Mouse (Mus musculus) Muller cell, postnatal 12 days (primary cell): ENCODE results near the gene Acta1.

Experiments used
- DNase-seq: peaks from one replicate; pipeline ENCODE4 v3.0.0-alpha.2; 2015; ENCODE audit errors: inconsistent ontology term

Gene Acta1

GRCm38 (mm10) chr8:123894502-123895097 lies at the start of gene Acta1:
Acta1 (minus strand) TSS chr8:123894751.
- DNase-seq, result no peak

- DNase-seq, result no peak
Observed at GRCm38 (mm10) chr8:123929026-123929425, 34.5 kb upstream of the Acta1 start.

GRCm38 (mm10) chr8:123925671-123926070 lies 31.1 kb upstream of the Acta1 start:
- no peak for DNase-seq

- DNase-seq, result peak; percentile 79
Observed at GRCm38 (mm10) chr8:123924719-123925118, 30.2 kb upstream of the Acta1 start.

- no peak for DNase-seq
Observed at GRCm38 (mm10) chr8:123914635-123915034, 20.1 kb upstream of the Acta1 start.

- DNase-seq, result no peak
Observed at GRCm38 (mm10) chr8:123912265-123912664, 17.7 kb upstream of the Acta1 start.

GRCm38 (mm10) chr8:123907604-123908003 lies 13.1 kb upstream of the Acta1 start:
- no peak for DNase-seq

GRCm38 (mm10) chr8:123902653-123903052 lies 8.1 kb upstream of the Acta1 start:
- DNase-seq, result no peak

GRCm38 (mm10) chr8:123899366-123899765 lies 4.8 kb upstream of the Acta1 start:
- no peak for DNase-seq

- no peak for DNase-seq
Observed at GRCm38 (mm10) chr8:123898576-123898975, 4.0 kb upstream of the Acta1 start.

GRCm38 (mm10) chr8:123896774-123897173 lies 2.2 kb upstream of the Acta1 start:
- no peak for DNase-seq

GRCm38 (mm10) chr8:123896366-123896761 lies 1.8 kb upstream of the Acta1 start:
- DNase-seq, result no peak

GRCm38 (mm10) chr8:123895680-123896365 lies 1.3 kb upstream of the Acta1 start:
- no peak for DNase-seq

GRCm38 (mm10) chr8:123895230-123895629 lies 679 bp upstream of the Acta1 start:
- DNase-seq, result no peak

- no peak for DNase-seq
Observed at GRCm38 (mm10) chr8:123893413-123893812, 1.1 kb downstream of the Acta1 start.

GRCm38 (mm10) chr8:123892586-123893155 lies 1.9 kb downstream of the Acta1 start:
- no peak for DNase-seq

- DNase-seq, result peak; percentile 2
Observed at GRCm38 (mm10) chr8:123891883-123892585, 2.5 kb downstream of the Acta1 start.

- peak; percentile 77 for DNase-seq
Observed at GRCm38 (mm10) chr8:123891271-123891670, 3.3 kb downstream of the Acta1 start.

- DNase-seq, result no peak
Observed at GRCm38 (mm10) chr8:123889797-123890196, 4.8 kb downstream of the Acta1 start.

GRCm38 (mm10) chr8:123887956-123888355 lies 6.6 kb downstream of the Acta1 start:
- DNase-seq, result no peak

GRCm38 (mm10) chr8:123887163-123887562 lies 7.4 kb downstream of the Acta1 start:
- DNase-seq, result no peak

- DNase-seq, result peak; percentile 63
Observed at GRCm38 (mm10) chr8:123884721-123885565, 9.6 kb downstream of the Acta1 start.
